Mouse (Mus musculus) cerebellum, adult 18-20 months (tissue): ENCODE data around the gene Gm13694.
"Not testable (repeated sequence)": the region's sequence is repeated elsewhere in the genome, so short reads cannot be mapped to it uniquely, and the experiment has no call there.

Source experiments
- DNase-seq, 2 experiments: peaks; one replicate each; pipeline ENCODE4 v3.0.0; 2021

Gm13694 gene

GRCm38 (mm10) chr2:83978633-83979032 is at the start of gene Gm13694:
Gene Gm13694, plus strand, starts transcription at chr2:83978933.
- DNase-seq, result not testable (repeated sequence)

GRCm38 (mm10) chr2:83929478-83930088 is 49.1 kb upstream of the Gm13694 start:
- DNase-seq, result no peak

- DNase-seq, result peak; percentile 47 to 49
Measured at GRCm38 (mm10) chr2:83940931-83941361, 37.8 kb upstream of the Gm13694 start, which contains the start of gene Zswim2. Gene Zswim2, minus strand, starts transcription at chr2:83941228.

DNA sequence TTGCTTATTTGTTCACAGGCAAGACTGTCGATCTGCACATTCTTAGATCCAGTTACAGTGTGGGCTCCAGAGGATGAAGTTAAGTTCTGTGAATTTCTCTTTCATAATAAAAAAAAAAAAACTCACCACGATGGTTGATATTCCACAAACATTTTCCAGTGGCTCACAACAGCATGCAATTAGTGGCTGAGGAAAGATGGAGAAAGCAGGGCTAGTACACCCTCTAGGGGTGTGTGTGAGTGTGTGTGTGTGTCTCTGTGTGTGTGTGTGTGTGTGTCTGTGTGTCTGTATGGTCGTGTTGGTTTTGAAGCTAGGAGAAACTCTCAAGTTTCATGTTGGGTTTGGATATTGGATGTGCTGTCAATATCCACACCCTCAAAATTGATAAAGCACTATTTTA is 37.4 kb upstream of the Gm13694 start:
- no peak for DNase-seq

- no peak for DNase-seq
Measured at GRCm38 (mm10) chr2:83941792-83942191, 36.9 kb upstream of the Gm13694 start.

GRCm38 (mm10) chr2:83955393-83955792 is 23.3 kb upstream of the Gm13694 start, which contains the start of gene Gm13698:
Gene Gm13698, plus strand, starts transcription at chr2:83955693.
- DNase-seq, result not testable (repeated sequence)

DNA sequence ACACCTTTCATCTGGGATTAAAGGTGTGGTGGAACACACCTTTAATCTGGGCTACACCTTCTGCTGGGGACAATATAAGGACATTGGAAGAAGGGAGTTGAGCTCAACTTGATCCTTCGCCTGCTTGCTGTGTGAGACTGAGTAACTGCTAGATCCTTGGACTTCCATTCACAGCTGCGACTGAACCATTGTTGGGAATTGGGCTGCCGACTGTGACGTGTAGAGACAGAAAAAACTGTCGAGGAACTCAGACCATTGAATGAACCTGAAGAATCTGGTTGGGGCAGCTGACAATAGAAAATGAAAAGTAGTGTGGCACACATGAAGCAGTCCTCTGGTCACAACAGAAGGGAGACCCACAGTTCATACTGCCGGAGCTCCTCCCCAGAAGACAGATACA is 17.5 kb upstream of the Gm13694 start, which contains the start of gene Gm13693:
Gene Gm13693 (plus strand): TSS at position 301 of the 400 bp plus-strand sequence.
- not testable (repeated sequence) for DNase-seq

GRCm38 (mm10) chr2:83967013-83967412 is 11.7 kb upstream of the Gm13694 start, which contains the start of gene Gm13695:
Gene Gm13695, plus strand, starts transcription at chr2:83967313.
- not testable (repeated sequence) for DNase-seq

GRCm38 (mm10) chr2:83972823-83973222 is 5.9 kb upstream of the Gm13694 start, which contains the start of gene Gm13696:
Gene Gm13696, plus strand, starts transcription at chr2:83973123.
- DNase-seq, result not testable (repeated sequence)

- not testable (repeated sequence) for DNase-seq
Measured at GRCm38 (mm10) chr2:83984443-83984842, 5.7 kb downstream of the Gm13694 start, which contains the start of gene Gm13697. Gene Gm13697, plus strand, starts transcription at chr2:83984743.

DNA sequence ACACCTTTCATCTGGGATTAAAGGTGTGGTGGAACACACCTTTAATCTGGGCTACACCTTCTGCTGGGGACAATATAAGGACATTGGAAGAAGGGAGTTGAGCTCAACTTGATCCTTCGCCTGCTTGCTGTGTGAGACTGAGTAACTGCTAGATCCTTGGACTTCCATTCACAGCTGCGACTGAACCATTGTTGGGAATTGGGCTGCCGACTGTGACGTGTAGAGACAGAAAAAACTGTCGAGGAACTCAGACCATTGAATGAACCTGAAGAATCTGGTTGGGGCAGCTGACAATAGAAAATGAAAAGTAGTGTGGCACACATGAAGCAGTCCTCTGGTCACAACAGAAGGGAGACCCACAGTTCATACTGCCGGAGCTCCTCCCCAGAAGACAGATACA is 11.5 kb downstream of the Gm13694 start, which contains the start of gene Gm13691:
Gene Gm13691 (plus strand): TSS at position 301 of the 400 bp plus-strand sequence.
- not testable (repeated sequence) for DNase-seq

- not testable (repeated sequence) for DNase-seq
Measured at GRCm38 (mm10) chr2:83993639-83994255, 15.0 kb downstream of the Gm13694 start.

DNA sequence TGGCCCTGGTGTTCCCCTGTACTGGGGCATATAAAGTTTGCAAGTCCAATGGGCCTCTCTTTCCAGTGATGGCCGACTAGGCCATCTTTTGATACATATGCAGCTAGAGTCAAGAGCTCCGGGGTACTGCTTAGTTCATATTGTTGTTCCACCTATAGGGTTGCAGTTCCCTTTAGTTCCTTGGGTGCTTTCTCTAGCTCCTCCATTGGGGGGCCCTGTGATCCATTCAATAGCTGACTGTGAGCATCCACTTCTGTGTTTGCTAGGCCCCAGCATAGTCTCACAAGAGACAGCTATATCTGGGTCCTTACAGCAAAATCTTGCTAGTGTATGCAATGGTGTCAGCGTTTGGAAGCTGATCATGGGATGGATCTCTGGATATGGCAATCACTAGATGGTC is 15.8 kb downstream of the Gm13694 start:
- not testable (repeated sequence) for DNase-seq

GRCm38 (mm10) chr2:84008913-84009312 is 30.2 kb downstream of the Gm13694 start:
- no peak for DNase-seq

DNA sequence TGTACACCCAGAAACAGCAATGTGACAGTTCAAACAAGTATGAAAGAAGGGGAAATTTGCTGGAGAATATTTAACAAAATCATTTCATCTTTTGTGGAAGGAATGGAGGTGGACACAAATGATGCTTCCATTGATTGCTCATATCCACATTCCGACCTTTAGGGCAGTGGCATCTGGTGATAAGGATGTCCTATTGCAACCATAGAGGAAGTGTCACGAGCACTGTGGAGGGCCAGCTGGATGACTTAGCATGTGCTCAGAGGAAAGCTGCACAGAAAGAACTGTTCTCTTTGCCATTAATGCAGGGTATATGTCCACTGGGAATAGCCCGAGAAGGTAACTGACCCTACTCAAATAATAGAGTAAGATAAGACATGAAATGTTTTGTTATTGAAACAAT is 31.1 kb downstream of the Gm13694 start:
- DNase-seq, result no peak

DNA sequence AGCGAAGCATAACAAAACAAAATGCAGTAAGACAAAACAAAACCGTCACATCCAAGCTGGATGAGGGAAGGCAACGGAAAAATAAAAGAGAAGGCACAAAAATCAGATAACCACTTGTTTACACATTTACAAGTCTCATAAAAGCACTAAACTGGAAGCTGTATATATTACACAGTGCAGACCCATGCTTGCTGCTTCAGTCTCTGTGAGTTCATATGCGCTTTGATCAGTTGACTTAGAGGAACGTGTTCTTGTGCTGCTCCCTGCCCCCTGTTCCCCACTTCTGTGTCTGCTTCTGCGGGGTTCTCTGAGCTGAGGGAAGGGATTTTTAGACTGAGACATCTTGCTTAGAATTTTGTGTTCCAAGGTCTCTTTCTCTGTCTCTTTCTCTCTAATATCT is 35.8 kb downstream of the Gm13694 start:
- no peak for DNase-seq

DNA sequence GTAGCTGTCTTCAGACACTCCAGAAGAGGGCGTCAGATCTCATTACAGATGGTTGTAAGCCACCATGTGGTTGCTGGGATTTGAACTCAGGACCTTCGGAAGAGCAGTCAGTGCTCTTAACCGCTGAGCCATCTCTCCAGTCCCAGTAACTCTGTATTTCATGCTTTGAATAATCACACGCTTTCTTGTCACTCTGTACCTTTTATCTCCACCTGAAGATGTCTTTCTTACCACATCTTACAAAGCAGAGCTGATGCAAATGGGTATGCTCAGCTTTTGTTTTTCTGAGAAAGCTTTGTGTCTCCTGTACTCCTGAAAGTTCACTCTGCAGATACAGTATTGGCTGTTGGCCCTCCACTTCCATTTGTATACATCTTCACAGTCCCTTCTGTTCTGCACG is 37.6 kb downstream of the Gm13694 start:
- not testable (repeated sequence) for DNase-seq

DNA sequence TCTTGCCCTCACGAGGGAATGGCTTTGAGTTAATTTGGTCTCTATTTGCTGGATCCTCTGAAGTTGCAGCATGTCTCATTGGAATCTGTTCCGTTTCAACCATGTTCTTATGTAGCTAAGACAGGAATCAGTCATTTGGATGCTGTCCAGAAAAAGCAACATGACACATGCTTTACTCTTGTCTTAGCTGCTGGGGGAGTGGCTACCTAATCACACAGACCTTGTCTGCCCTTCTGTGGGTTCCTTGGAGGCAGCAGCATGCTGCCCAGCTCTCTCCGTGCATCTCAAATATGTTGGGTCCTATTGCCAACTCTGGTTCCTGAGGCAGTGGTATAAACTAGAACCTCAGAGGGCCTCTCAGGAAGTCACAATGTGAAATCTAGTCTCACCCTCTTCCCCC is 39.6 kb downstream of the Gm13694 start:
- no peak for DNase-seq

GRCm38 (mm10) chr2:84019519-84020305 is 41.0 kb downstream of the Gm13694 start:
- no peak for DNase-seq

- DNase-seq, result no peak
Measured at GRCm38 (mm10) chr2:84021930-84022329, 43.2 kb downstream of the Gm13694 start.

DNA sequence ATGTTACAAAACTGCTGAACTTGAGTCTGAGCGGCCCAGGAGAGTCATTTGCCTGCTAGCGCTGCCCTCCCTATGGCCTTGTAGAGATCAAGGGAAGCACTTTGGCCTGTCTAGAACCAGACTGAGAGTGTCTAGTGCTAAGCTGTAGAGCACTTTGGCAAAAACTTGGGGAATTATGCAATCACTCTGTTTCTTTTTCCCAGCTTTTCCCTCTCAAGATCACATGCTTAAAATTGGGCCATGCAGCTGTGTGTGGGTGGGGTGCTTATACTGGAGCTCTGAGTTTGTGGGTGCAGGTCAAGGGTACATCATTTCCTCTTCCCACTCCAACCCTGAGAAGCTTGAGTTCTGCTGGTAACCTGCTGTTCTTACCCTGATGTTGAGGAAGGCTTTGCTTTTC is 44.2 kb downstream of the Gm13694 start:
- DNase-seq, result no peak

DNA sequence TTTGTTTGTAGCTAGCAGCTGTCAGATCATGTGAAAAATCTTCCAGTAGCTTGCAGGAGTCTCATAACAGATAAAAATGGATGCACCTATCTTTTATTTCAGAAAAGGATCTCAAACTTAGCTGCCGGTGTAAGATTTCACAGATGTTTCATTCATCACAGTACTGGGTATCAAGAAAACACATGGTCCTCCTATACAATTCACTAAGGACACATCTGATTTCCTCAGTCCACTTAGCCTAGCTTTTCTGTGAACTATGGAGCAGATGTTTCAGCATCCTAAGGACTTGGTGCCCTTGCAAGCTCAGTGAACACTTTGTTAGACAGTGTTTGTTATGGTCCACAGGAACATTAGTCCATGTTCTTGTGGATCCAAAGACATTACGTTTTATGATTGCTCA is 44.6 kb downstream of the Gm13694 start:
- DNase-seq, result no peak

GRCm38 (mm10) chr2:84025217-84025616 is 46.5 kb downstream of the Gm13694 start:
- DNase-seq, result no peak
